Mouse (Mus musculus) erythroblast, embryonic 14.5 days (primary cell): ENCODE measurements around the gene Fam187a.

Experiments
- GATA1 ChIP-seq: IDR thresholded peaks from 2 replicates; pipeline ENCODE4 v1.6.1; 2012; ENCODE audit warnings: low read length, inconsistent platforms, mixed read lengths
- TAL1 ChIP-seq: IDR thresholded peaks from 3 replicates; pipeline ENCODE4 v1.6.1; 2012; ENCODE audit warnings: low read length, inconsistent platforms, mixed read lengths

- TF ChIP-seq TAL1 = no peak
- TF ChIP-seq GATA1 = no peak
These were observed 45.7 kb downstream of the Fam187a start for GRCm38 (mm10) chr11:102930672-102931071.
